Mouse (Mus musculus) stomach, embryonic 14.5 days (tissue): ENCODE results near the gene Numbl. TPM values are rescaled to one million over a fixed set of nuclear protein-coding genes. Genes with fewer than 3 reads are reported as not detected.

Experiments used
- ATAC-seq: fragments of 200-750 bp; cut with Nextera tagmentation; 2 replicates; pipeline ENCODE4 v1.8.0; 2017; ENCODE audit warnings: low read depth, moderate TSS enrichment; ENCODE audit not compliant: insufficient number of reproducible peaks, insufficient read depth, low FRiP score
- H3K27ac ChIP-seq: fragments of 300-500 bp; sonication (generic); 2 replicates; pipeline ENCODE4 v1.5.1; 2014; ENCODE audit warnings: mild to moderate bottlenecking, low read length, moderate library complexity, mixed read lengths
- H3K27me3 ChIP-seq: fragments of 300-500 bp; sonication (generic); 2 replicates; pipeline ENCODE4 v1.6.1; 2014; ENCODE audit warnings: low read length, control low read depth, mixed read lengths; ENCODE audit not compliant: control insufficient read depth, insufficient read depth
- H3K36me3 ChIP-seq: fragments of 300-500 bp; sonication (generic); 2 replicates; pipeline ENCODE4 v1.6.1; 2014; ENCODE audit warnings: mild to moderate bottlenecking, control low read depth, low read length, moderate library complexity, mixed read lengths; ENCODE audit not compliant: control insufficient read depth, insufficient read depth
- H3K4me1 ChIP-seq: fragments of 300-500 bp; sonication (generic); 2 replicates; pipeline ENCODE4 v1.6.1; 2014; ENCODE audit warnings: low read length, control low read depth, mixed read lengths; ENCODE audit not compliant: control insufficient read depth, insufficient read depth
- H3K4me2 ChIP-seq: fragments of 300-500 bp; sonication (generic); replicated peaks from 2 replicates; pipeline ENCODE4 v1.6.1; 2014; ENCODE audit warnings: low read depth, low read length, control low read depth
- H3K4me3 ChIP-seq: fragments of 300-500 bp; sonication (generic); 2 replicates; pipeline ENCODE4 v1.5.1; 2014; ENCODE audit warnings: low read depth, low read length, control low read depth
- H3K9ac ChIP-seq: fragments of 300-500 bp; sonication (generic); replicated peaks from 2 replicates; pipeline ENCODE4 v1.6.1; 2014; ENCODE audit warnings: low read depth, mild to moderate bottlenecking, control low read depth, low read length, moderate library complexity, mixed read lengths
- H3K9me3 ChIP-seq: fragments of 300-500 bp; sonication (generic); 2 replicates; pipeline ENCODE4 v1.6.1; 2016; ENCODE audit warnings: low read depth, low read length, control low read depth; ENCODE audit not compliant: control insufficient read depth
- WGBS: fragments of 180-500 bp; shearing (Covaris S2); extraction: QIAGEN DNeasy Blood & Tissue Kit; methylation state at CpG from one replicate; pipeline ENCODE4 v1.1.7; 2014; 5-methylcytosine and 5-hydroxymethylcytosine counted together
- polyA plus RNA-seq: library from polyadenylated mRNA; unstranded; fragments of >200 nt; fragmentation: Nextera tagmentation; extraction: Ambion mirVana; gene quantifications from 2 replicates; pipeline ENCODE4 v1.2.1, GENCODE M21; 2014

The Numbl gene
- polyA plus RNA-seq, 1 experiment from 2014 or later, result 15.0 TPM

GRCm38 (mm10) chr7:27300351-27300750, 42.1 kb downstream of the Numbl start:
- Histone ChIP-seq H3K27ac (no peak overlapping the region), H3K4me2 (no peak overlapping the region), H3K36me3 (0 out of 2 replicates have a peak, but pooled peaks cover 2% of the 10 kb centered on the region), H3K9ac (no peak overlapping the region), H3K27me3 (no peaks in the 10 kb centered on the region), H3K9me3 (no peaks in the 10 kb centered on the region), H3K4me1 (peaks cover 7% of the 10 kb centered on the region), H3K4me3 (no peak overlapping the region)
- ATAC-seq, result no peak
- 85% methylated on average over 4 of the region's 4 CpGs for WGBS

GRCm38 (mm10) chr7:27300801-27301200, 42.6 kb downstream of the Numbl start:
- H3K27ac ChIP-seq, result no peak overlapping the region
- no peak for ATAC-seq
- WGBS, result 64% methylated on average over 5 of the region's 5 CpGs

GRCm38 (mm10) chr7:27302172-27302571, 43.9 kb downstream of the Numbl start:
- Histone ChIP-seq H3K4me3 (no peak overlapping the region), H3K27me3 (no peaks in the 10 kb centered on the region), H3K4me1 (peaks cover 7% of the 10 kb centered on the region), H3K27ac (no peak overlapping the region), H3K9me3 (no peaks in the 10 kb centered on the region), H3K36me3 (peaks cover 14% of the 10 kb centered on the region), H3K9ac (no peak overlapping the region), H3K4me2 (no peak overlapping the region)
- ATAC-seq, result no peak
- 9% methylated on average over 11 of the region's 11 CpGs for WGBS

More at GRCm38 (mm10) chr7:27300801-27301200, 42.6 kb downstream of the Numbl start:
- no peak overlapping the region for H3K4me3 ChIP-seq
- H3K4me1 ChIP-seq, result peaks cover 7% of the 10 kb centered on the region
- no peak overlapping the region for H3K9ac ChIP-seq
- no peaks in the 10 kb centered on the region for H3K27me3 ChIP-seq
- no peaks in the 10 kb centered on the region for H3K9me3 ChIP-seq
- H3K4me2 ChIP-seq, result no peak overlapping the region
- peaks cover 6% of the 10 kb centered on the region; the same call in 1 of the 2 replicates for H3K36me3 ChIP-seq

GRCm38 (mm10) chr7:27305091-27305730, 47.0 kb downstream of the Numbl start:
- ATAC-seq, result no peak
- no peak overlapping the region for H3K9ac ChIP-seq
- no peak overlapping the region for H3K4me3 ChIP-seq
- 88% methylated on average over 17 of the region's 17 CpGs for whole genome bisulfite sequencing
- H3K36me3 ChIP-seq, result peaks cover 26% of the 10 kb centered on the region
- H3K27me3 ChIP-seq, result no peaks in the 10 kb centered on the region
- H3K27ac ChIP-seq, result no peak overlapping the region
- H3K4me2 ChIP-seq, result no peak overlapping the region
- 0 out of 2 replicates have a peak, but pooled peaks cover 9% of the 10 kb centered on the region for H3K4me1 ChIP-seq
- no peaks in the 10 kb centered on the region for H3K9me3 ChIP-seq

DNA sequence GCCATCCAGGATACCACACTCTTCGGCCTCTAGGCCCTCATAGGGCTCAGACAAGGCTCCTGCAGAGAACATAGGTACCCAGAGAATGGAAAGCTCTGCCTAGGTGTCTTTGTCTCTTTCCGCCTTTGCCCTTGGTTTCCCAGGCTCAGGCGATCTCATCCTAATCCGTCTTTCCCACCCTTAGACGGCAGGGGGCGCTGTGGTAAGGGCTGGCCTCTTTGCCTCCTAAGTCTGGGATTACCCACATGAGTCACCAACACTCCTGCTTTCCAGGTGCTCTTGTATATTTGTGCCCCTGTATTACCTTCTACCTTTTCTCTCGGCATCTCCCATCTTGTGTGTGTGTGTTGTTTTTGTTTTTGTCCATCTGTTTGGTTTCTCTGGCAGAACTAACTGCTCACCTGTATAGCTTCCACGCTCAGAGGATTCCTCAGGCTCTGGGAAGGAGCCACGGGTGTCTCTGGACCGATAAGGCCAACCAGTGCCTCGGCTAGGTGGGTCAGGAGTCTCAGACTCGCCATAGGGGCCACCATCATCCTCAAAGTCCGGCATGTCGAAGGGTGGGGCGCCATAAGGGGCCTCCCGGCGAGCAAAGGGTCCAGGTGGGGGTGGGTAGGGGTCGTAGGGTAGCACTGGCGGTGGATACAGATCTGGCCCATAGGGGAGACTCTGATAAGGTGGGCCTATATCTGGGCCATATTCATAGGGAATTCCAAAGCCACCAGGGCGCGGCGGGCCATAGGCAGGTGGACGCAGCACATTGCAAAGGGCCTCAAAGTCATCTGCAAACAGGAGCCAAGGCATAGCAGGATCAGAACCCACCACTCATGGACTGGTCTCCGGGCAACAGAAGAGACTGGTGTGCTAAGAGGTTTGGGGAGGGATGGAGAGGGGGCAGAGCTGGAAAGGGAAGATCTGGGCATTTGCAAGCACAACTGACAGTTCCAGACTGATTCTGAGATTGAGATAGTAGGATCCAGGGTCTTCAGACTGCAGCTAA, 48.2 kb downstream of the Numbl start:
- no peaks in the 10 kb centered on the region for H3K27me3 ChIP-seq
- H3K4me3 ChIP-seq, result no peak overlapping the region
- no peak overlapping the region for H3K4me2 ChIP-seq
- ATAC-seq, result no peak
- no peaks in the 10 kb centered on the region for H3K9me3 ChIP-seq
- 77% methylated on average over 24 of the region's 24 CpGs for WGBS
- peaks cover 26% of the 10 kb centered on the region for H3K36me3 ChIP-seq
- H3K27ac ChIP-seq, result no peak overlapping the region
- 0 out of 2 replicates have a peak, but pooled peaks cover 15% of the 10 kb centered on the region for H3K4me1 ChIP-seq
- H3K9ac ChIP-seq, result no peak overlapping the region

- Histone ChIP-seq H3K27ac (no peak overlapping the region), H3K4me3 (no peak overlapping the region), H3K9me3 (no peaks in the 10 kb centered on the region), H3K9ac (no peak overlapping the region), H3K36me3 (peaks cover 26% of the 10 kb centered on the region), H3K27me3 (no peaks in the 10 kb centered on the region), H3K4me2 (no peak overlapping the region), H3K4me1 (0 out of 2 replicates have a peak, but pooled peaks cover 13% of the 10 kb centered on the region)
- WGBS, result 73% methylated on average over 9 of the region's 9 CpGs
- no peak for ATAC-seq
Measured at GRCm38 (mm10) chr7:27307551-27307950, 49.3 kb downstream of the Numbl start.

GRCm38 (mm10) chr7:27308821-27309549, 50.8 kb downstream of the Numbl start:
- peak; percentile 77 for ATAC-seq
- 0 out of 2 replicates have a peak, but pooled peaks cover 13% of the 10 kb centered on the region for H3K4me1 ChIP-seq
- peaks cover 34% of the 10 kb centered on the region for H3K36me3 ChIP-seq
- H3K9me3 ChIP-seq, result peaks cover 1% of the 10 kb centered on the region; the same call in 1 of the 2 replicates
- no peaks in the 10 kb centered on the region for H3K27me3 ChIP-seq
- peak overlapping the region; percentile 11 for H3K4me3 ChIP-seq
- no peak overlapping the region for H3K9ac ChIP-seq
- H3K27ac ChIP-seq, result peak overlapping the region; percentile 55; the same call in 1 of the 2 replicates
- H3K4me2 ChIP-seq, result peak overlapping the region; percentile 33; the same call in 1 of the 2 replicates
- 11% methylated on average over 28 of the region's 28 CpGs for WGBS

GRCm38 (mm10) chr7:27309832-27310231, 51.6 kb downstream of the Numbl start:
- WGBS, result 74% methylated on average over 3 of the region's 3 CpGs
- H3K27ac ChIP-seq, result peak overlapping the region; percentile 55; the same call in 1 of the 2 replicates
- H3K4me2 ChIP-seq, result peak overlapping the region; percentile 33; the same call in 1 of the 2 replicates
- H3K9me3 ChIP-seq, result peaks cover 8% of the 10 kb centered on the region; the same call in 1 of the 2 replicates
- no peak overlapping the region for H3K9ac ChIP-seq
- H3K4me3 ChIP-seq, result no peak overlapping the region
- peaks cover 38% of the 10 kb centered on the region for H3K36me3 ChIP-seq
- ATAC-seq, result no peak
- 0 out of 2 replicates have a peak, but pooled peaks cover 13% of the 10 kb centered on the region for H3K4me1 ChIP-seq
- H3K27me3 ChIP-seq, result no peaks in the 10 kb centered on the region
